Mouse (Mus musculus) forebrain, embryonic 14.5 days (tissue): Measurements from ENCODE around the gene Manbal. TPM values are rescaled to one million over a fixed set of nuclear protein-coding genes. Genes with fewer than 3 reads are reported as not detected.
A peak's percentile ranks its signal among the peaks of the same experiment; 100 is the strongest.

ENCODE experiments used
- ATAC-seq: fragments of 200-750 bp; cut with Nextera tagmentation; 2 replicates; pipeline ENCODE4 v1.8.0; 2017; ENCODE audit warnings: mild to moderate bottlenecking, moderate library complexity
- DNase-seq: peaks from one replicate; pipeline ENCODE4 v3.0.0-alpha.2; 2015; ENCODE audit warnings: low spot score
- H3K27ac ChIP-seq: fragments of 300-500 bp; sonication (generic); 2 replicates; pipeline ENCODE4 v1.5.1; 2014; ENCODE audit warnings: low read depth, mild to moderate bottlenecking, control low read depth, low read length, moderate library complexity
- H3K27me3 ChIP-seq: fragments of 300-500 bp; sonication (generic); replicated peaks from 2 replicates; pipeline ENCODE4 v1.6.1; 2014; ENCODE audit warnings: low read length, control low read depth, mixed read lengths; ENCODE audit not compliant: control insufficient read depth, insufficient read depth
- H3K36me3 ChIP-seq: fragments of 300-500 bp; sonication (generic); 2 replicates; pipeline ENCODE4 v1.6.1; 2014; ENCODE audit warnings: low read length, control low read depth; ENCODE audit not compliant: control insufficient read depth, insufficient read depth
- H3K4me1 ChIP-seq: fragments of 300-500 bp; sonication (generic); 2 replicates; pipeline ENCODE4 v1.6.1; 2014; ENCODE audit warnings: antibody characterized with exemption, low read length, control low read depth; ENCODE audit not compliant: control insufficient read depth, insufficient read depth
- H3K4me2 ChIP-seq: fragments of 300-500 bp; sonication (generic); 2 replicates; pipeline ENCODE4 v1.6.1; 2014; ENCODE audit warnings: mild to moderate bottlenecking, control low read depth, low read length
- H3K4me3 ChIP-seq: fragments of 300-500 bp; sonication (generic); 2 replicates; pipeline ENCODE4 v1.5.1; 2014; ENCODE audit warnings: low read depth, low read length, control low read depth
- H3K9ac ChIP-seq: fragments of 300-500 bp; sonication (generic); 2 replicates; pipeline ENCODE4 v1.6.1; 2014; ENCODE audit warnings: mild to moderate bottlenecking, low read length, control low read depth, moderate library complexity
- H3K9me3 ChIP-seq: fragments of 300-500 bp; sonication (generic); replicated peaks from 2 replicates; pipeline ENCODE4 v1.6.1; 2016; ENCODE audit warnings: low read length, control low read depth, mixed read lengths; ENCODE audit not compliant: control insufficient read depth
- WGBS: fragments of 180-500 bp; shearing (Covaris S2); extraction: QIAGEN DNeasy Blood & Tissue Kit; methylation state at CpG from one replicate; pipeline ENCODE4 v1.1.7; 2014; 5-methylcytosine and 5-hydroxymethylcytosine counted together
- polyA plus RNA-seq: library from polyadenylated mRNA; unstranded; fragments of >200 nt; fragmentation: Nextera tagmentation; extraction: Ambion mirVana; gene quantifications from 2 replicates; pipeline ENCODE4 v1.2.1, GENCODE M21; 2014

Manbal gene
- polyA plus RNA-seq, 1 experiment from 2014 or later: 78.5 TPM

GRCm38 (mm10) chr2:157417229-157417628, 49.8 kb downstream of the Manbal start:
- H3K27ac ChIP-seq: no peak overlapping the region
- no peak overlapping the region for H3K4me2 ChIP-seq
- 67% methylated on average over 6 of the region's 6 CpGs for WGBS
- no peak for ATAC-seq
- no peaks in the 10 kb centered on the region for H3K9me3 ChIP-seq
- no peak overlapping the region for H3K9ac ChIP-seq
- no peaks in the 10 kb centered on the region for H3K27me3 ChIP-seq
- H3K4me1 ChIP-seq: peaks cover 4% of the 10 kb centered on the region; the same call in 1 of the 2 replicates
- H3K36me3 ChIP-seq: no peaks in the 10 kb centered on the region
- DNase-seq: no peak
- H3K4me3 ChIP-seq: no peak overlapping the region

GRCm38 (mm10) chr2:157418206-157418605, 50.8 kb downstream of the Manbal start, which contains the start of gene Src:
Gene Src (plus strand): TSS chr2:157418444.
- WGBS: 22% methylated on average over 13 of the region's 13 CpGs
- Histone ChIP-seq H3K4me2 (no peak within 1 kb of the TSS), H3K4me1 (peaks cover 6% of the 10 kb centered on the region; the same call in 1 of the 2 replicates), H3K27me3 (no peaks in the 10 kb centered on the region), H3K9ac (no peak within 1 kb of the TSS), H3K4me3 (no peak within 1 kb of the TSS), H3K27ac (no peak within 1 kb of the TSS), H3K36me3 (no peaks in the 10 kb centered on the region), H3K9me3 (no peaks in the 10 kb centered on the region)
- no peak for ATAC-seq
- no peak for DNase-seq

- H3K4me2 ChIP-seq: no peak overlapping the region
- DNase-seq: no peak
- no peak overlapping the region for H3K27ac ChIP-seq
- no peak overlapping the region for H3K9ac ChIP-seq
- H3K9me3 ChIP-seq: no peaks in the 10 kb centered on the region
- no peaks in the 10 kb centered on the region for H3K27me3 ChIP-seq
- 7% methylated on average over 7 of the region's 7 CpGs for WGBS
- H3K4me1 ChIP-seq: peaks cover 10% of the 10 kb centered on the region; the same call in 1 of the 2 replicates
- H3K4me3 ChIP-seq: no peak overlapping the region
- ATAC-seq: peak; percentile 21; the same call in 1 of the 2 replicates
- H3K36me3 ChIP-seq: no peaks in the 10 kb centered on the region
These were observed 51.2 kb downstream of the Manbal start for GRCm38 (mm10) chr2:157418609-157419071.

- no peak for ATAC-seq
These were observed 52.1 kb downstream of the Manbal start for GRCm38 (mm10) chr2:157419506-157419905.

GRCm38 (mm10) chr2:157420404-157420803, 53.0 kb downstream of the Manbal start:
- no peaks in the 10 kb centered on the region for H3K9me3 ChIP-seq
- H3K27me3 ChIP-seq: no peaks in the 10 kb centered on the region
- no peaks in the 10 kb centered on the region for H3K36me3 ChIP-seq
- no peak overlapping the region for H3K27ac ChIP-seq
- WGBS: 83% methylated on average over 4 of the region's 4 CpGs
- H3K4me1 ChIP-seq: peaks cover 17% of the 10 kb centered on the region
- ATAC-seq: no peak
- no peak overlapping the region for H3K4me3 ChIP-seq
- H3K4me2 ChIP-seq: no peak overlapping the region
- H3K9ac ChIP-seq: no peak overlapping the region
- DNase-seq: no peak

More at GRCm38 (mm10) chr2:157419506-157419905, 52.1 kb downstream of the Manbal start:
- no peaks in the 10 kb centered on the region for H3K27me3 ChIP-seq
- no peaks in the 10 kb centered on the region for H3K36me3 ChIP-seq
- H3K27ac ChIP-seq: no peak overlapping the region
- no peak overlapping the region for H3K4me2 ChIP-seq
- H3K4me1 ChIP-seq: peaks cover 12% of the 10 kb centered on the region; the same call in 1 of the 2 replicates
- no peak for DNase-seq
- H3K4me3 ChIP-seq: no peak overlapping the region
- H3K9me3 ChIP-seq: no peaks in the 10 kb centered on the region
- H3K9ac ChIP-seq: no peak overlapping the region

- H3K4me1 ChIP-seq: peaks cover 25% of the 10 kb centered on the region
- no peak overlapping the region for H3K4me3 ChIP-seq
- no peaks in the 10 kb centered on the region for H3K9me3 ChIP-seq
These were observed 54.8 kb downstream of the Manbal start for GRCm38 (mm10) chr2:157422062-157422655.

GRCm38 (mm10) chr2:157422854-157423705, 55.7 kb downstream of the Manbal start:
- ATAC-seq (no peak), DNase-seq (no peak)
- peak overlapping the region; percentile 87 for H3K4me2 ChIP-seq
- H3K9me3 ChIP-seq: no peaks in the 10 kb centered on the region
- peak overlapping the region; percentile 95 for H3K27ac ChIP-seq
- 54% methylated on average over 11 of the region's 11 CpGs for WGBS
- peak overlapping the region; percentile 84 for H3K4me3 ChIP-seq
- H3K9ac ChIP-seq: peak overlapping the region; percentile 99
- peaks cover 26% of the 10 kb centered on the region for H3K4me1 ChIP-seq
- no peaks in the 10 kb centered on the region for H3K27me3 ChIP-seq
- no peaks in the 10 kb centered on the region for H3K36me3 ChIP-seq

More at GRCm38 (mm10) chr2:157422062-157422655, 54.8 kb downstream of the Manbal start:
- Histone ChIP-seq H3K9ac (no peak overlapping the region), H3K36me3 (no peaks in the 10 kb centered on the region), H3K4me2 (no peak overlapping the region), H3K27me3 (no peaks in the 10 kb centered on the region), H3K27ac (no peak overlapping the region)
- ATAC-seq: no peak
- 83% methylated on average over 11 of the region's 11 CpGs for WGBS
- DNase-seq: no peak

- Histone ChIP-seq H3K4me3 (peak overlapping the region; percentile 84), H3K9me3 (no peaks in the 10 kb centered on the region), H3K4me2 (peak overlapping the region; percentile 87), H3K27ac (peak overlapping the region; percentile 95), H3K9ac (peak overlapping the region; percentile 99), H3K36me3 (0 out of 2 replicates have a peak, but pooled peaks cover 4% of the 10 kb centered on the region), H3K4me1 (peaks cover 23% of the 10 kb centered on the region), H3K27me3 (no peaks in the 10 kb centered on the region)
- WGBS: 9% methylated on average over 16 of the region's 21 CpGs
- DNase-seq (no peak), ATAC-seq (peak; percentile 27)
These were observed 56.3 kb downstream of the Manbal start for GRCm38 (mm10) chr2:157423706-157424125.
